Mouse (Mus musculus) spleen, adult 12 weeks (tissue): ENCODE measurements around the gene Cblb.

Experiments
- DNase-seq: peaks from one replicate; pipeline ENCODE4 v3.0.0; 2022; ENCODE audit warnings: low spot score

The Cblb gene

DNA sequence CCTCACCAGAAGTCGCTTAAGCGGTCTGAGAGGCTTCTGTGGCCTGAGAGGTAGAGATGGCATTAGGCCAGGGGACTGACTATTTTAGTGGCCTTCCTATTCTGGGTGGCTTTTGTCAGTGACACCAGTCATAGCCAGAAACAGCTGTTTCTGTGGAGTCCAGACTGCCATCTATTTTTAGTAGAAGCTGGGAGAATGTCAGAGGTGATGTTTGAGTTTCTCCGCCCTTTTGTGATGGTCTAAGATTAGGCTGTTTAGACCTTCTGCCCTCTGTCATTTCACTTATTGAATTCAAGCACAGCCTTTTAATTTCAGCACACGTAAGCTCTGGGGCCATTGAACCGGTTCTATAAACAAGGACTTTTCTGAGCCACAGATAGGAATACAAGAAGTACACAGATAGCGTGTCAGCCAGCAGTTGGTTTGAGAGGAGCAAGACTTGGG, 40.8 kb downstream of the Cblb start:
- no peak for DNase-seq

- DNase-seq, result no peak
These were observed 45.6 kb downstream of the Cblb start for GRCm38 (mm10) chr16:52076652-52077051.

GRCm38 (mm10) chr16:52077901-52078300, 46.9 kb downstream of the Cblb start:
- DNase-seq, result no peak

GRCm38 (mm10) chr16:52078758-52079474, 47.9 kb downstream of the Cblb start:
- DNase-seq, result no peak

DNA sequence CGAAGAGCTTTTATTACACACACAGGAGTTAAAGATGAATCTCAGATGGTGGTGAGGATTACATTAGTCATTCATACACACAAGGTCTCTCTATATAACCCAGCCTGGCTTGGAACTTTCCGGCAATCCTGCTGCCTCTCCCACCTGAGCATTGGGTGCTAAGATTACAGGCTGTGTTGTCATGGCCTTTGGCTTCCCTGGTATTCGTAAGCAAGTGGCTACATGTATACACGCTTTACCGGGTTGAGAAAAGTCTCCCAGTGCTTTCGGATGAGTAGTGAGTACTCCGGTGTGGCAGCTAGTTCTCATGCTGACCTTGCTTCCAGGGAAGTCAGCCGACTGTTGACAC, 48.4 kb downstream of the Cblb start:
- no peak for DNase-seq

GRCm38 (mm10) chr16:52080619-52081395, 49.8 kb downstream of the Cblb start:
- no peak for DNase-seq

GRCm38 (mm10) chr16:52081756-52082155, 50.7 kb downstream of the Cblb start:
- no peak for DNase-seq

DNA sequence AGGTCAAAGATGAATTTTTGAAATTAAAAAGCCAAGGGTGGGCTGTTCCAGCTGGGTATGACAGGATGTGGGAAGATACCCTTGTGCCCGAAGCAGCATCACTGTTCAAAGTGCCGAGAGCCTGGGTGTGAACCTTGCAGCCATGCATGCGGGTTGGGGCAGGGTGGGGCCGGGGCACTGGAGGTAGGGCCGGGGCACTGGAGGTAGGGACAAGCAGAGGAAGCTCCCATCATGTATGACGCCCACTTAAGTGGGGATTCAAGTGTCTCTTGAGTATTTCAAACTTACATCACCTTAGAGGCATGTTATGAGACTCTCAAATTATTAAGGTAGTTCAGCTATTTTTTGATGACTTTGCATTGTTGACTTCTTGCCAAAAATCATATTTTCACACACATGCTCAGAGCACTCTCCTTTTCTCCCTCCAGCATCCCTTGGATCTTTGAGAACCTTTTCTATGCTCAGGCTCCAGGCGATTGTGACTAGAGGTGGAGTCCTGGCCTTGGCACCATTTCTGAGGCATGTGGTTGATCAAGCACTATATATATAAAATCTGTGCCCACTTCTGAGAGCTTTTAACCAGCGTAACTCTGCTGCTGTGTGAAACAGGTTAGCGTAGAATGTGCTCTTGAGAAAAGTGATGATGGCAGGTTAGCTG, 55.9 kb downstream of the Cblb start:
- DNase-seq, result no peak

DNA sequence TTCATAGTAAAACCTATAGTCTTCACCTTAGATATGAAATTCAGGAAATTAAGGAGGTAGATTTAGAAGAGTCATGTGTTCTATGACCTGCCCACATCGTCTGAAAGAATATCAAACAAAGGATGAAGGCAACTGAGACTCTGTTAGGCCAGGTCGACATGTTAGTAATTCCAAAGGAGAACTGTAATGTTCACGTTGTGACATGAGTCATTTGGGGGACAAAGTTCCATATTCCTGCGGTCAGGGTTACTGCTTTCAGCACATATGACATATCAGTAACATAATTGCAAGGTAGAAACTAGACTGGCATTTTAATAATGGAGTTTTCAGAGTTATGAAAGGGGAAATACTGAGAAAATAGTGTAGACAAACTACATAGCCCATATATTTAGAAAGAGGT, 58.3 kb downstream of the Cblb start:
- no peak for DNase-seq

- no peak for DNase-seq
These were observed 59.9 kb downstream of the Cblb start for GRCm38 (mm10) chr16:52090899-52091298.

GRCm38 (mm10) chr16:52093325-52094253, 62.6 kb downstream of the Cblb start:
- no peak for DNase-seq

DNA sequence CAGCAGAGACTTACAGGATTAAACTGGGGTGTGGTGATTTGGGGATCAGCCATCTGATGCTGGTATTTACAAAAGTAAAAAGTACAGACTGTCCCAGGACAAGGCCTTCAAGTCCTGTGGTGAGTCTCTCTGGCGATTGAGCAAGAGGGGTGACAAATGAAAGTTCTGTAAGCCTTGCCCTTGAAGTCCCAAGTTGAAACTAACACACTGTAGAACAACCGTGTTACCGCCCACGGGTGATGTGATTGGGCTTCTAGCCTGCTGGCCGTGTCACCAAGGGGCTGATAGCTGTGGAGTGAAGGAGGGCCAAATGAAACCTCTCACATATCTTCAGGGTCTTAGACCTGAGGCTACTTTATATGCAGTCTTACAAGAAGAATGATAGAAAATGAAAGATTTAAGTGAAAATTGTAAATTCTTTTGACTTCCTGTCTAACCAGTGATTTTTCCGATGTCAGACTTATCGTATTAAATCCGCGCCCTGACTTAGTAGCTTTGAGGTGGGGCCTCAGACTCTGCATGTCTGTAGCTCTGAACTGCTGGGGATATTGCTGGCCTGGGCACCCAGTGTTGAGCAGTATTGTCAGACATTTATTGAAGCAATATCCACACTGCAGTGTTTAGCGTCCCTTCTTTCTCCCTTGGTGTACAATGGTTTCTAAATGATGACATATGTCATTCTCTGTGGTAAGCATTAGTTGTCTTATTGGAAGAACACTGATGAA, 63.9 kb downstream of the Cblb start:
- DNase-seq, result no peak

DNA sequence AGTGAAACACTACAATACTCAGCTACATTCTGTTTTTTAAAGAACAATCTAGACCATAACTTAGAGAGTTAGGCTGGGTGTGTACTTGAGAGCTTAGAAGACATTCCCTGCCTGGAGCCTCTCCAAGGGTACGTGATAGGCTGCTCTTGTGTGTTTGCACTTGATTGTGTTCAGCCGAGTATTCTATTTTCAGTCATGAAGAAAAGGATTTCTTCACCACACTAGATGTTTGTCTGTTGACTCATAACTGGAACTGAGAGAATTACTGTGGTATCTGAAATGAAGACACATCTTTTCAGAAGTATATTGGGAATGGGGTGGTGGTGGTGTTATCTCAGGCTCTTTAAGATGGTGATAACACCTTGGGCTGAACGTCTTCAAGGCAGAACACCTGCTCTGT, 64.6 kb downstream of the Cblb start:
- DNase-seq, result no peak

- no peak for DNase-seq
These were observed 69.4 kb downstream of the Cblb start for GRCm38 (mm10) chr16:52100466-52100865.

DNA sequence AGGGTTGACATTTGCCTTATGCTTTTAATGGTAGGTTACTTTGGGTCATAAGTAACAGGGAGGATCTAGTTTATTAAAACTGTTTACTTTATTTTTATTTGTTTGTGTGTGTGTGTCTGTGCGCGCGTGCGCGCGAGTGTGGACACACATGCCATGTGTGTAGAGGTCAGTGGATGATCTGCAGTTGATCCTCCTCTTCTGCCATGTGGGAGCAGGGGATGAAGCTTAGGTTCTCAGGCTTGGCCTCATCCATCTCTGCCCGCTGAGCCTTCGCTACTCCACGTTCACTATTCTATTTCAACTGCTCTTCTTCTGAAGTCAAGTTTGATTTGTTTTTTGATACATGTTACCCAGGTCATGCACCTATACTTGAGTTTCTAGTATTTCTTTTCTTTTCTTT, 73.6 kb downstream of the Cblb start:
- DNase-seq, result no peak

DNA sequence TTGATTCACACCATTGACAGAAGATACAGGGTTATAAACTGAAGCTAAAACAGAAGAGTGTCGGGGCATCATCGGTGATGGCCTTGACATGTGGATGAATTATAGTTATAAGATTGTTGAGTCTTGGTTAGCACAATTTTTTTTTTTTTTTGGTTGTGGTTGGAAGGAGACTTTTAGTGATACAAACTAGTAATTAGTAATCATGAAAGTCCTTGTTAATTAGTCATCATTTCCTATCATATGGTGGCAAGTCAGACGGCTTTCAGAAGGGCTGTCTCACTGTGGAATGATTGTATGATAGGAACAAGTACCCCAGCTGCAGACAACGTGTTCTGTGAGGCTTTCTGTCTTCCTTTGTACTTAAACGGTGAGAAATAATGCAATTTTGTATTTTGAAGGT, 76.8 kb downstream of the Cblb start:
- no peak for DNase-seq

- no peak for DNase-seq
These were observed 83.4 kb downstream of the Cblb start for GRCm38 (mm10) chr16:52114473-52114872.

DNA sequence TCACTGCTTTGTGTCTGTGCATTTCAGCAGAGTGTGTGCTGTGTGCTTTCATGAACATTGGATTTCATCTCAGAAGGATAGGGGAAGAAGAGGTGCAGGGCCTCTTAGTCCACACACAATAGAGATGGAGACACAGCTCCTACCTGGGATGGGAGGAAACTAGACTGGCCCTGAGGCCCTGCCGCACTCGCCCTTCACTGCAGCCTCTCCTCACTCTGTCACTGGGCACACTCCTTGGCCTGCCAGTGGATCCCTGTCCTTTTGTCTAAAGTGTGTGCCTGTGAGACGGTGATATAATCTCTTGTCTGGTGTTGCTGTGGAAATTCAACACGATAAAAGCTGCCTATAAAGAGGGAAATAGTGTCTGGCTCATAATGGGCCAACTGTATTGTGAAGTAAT, 88.0 kb downstream of the Cblb start:
- DNase-seq, result no peak

DNA sequence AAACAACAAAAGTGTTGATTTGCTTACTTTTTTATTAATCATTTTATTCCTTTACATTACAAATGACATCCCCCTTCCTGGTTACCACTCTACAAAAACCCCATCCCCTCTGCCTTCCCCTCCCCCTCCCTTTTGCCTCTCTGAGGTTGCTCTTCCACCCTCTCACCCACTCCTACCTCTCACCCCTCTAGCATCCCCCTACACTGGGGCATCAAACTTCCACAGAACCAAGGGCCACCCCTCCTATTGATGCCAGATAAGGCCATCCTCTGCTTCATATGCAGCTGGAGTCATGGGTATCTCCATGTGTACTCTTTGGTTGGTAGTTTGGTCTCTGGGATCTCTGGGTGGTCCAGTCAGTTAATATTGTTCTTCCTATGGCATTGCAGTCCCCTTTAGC, 93.9 kb downstream of the Cblb start:
- DNase-seq, result no peak

- no peak for DNase-seq
These were observed 94.9 kb downstream of the Cblb start for GRCm38 (mm10) chr16:52125896-52126295.

- no peak for DNase-seq
These were observed 98.4 kb downstream of the Cblb start for GRCm38 (mm10) chr16:52129357-52129905.
